Mouse (Mus musculus): Measurements from ENCODE around the gene Cdiptos.

Gene Cdiptos

DNA sequence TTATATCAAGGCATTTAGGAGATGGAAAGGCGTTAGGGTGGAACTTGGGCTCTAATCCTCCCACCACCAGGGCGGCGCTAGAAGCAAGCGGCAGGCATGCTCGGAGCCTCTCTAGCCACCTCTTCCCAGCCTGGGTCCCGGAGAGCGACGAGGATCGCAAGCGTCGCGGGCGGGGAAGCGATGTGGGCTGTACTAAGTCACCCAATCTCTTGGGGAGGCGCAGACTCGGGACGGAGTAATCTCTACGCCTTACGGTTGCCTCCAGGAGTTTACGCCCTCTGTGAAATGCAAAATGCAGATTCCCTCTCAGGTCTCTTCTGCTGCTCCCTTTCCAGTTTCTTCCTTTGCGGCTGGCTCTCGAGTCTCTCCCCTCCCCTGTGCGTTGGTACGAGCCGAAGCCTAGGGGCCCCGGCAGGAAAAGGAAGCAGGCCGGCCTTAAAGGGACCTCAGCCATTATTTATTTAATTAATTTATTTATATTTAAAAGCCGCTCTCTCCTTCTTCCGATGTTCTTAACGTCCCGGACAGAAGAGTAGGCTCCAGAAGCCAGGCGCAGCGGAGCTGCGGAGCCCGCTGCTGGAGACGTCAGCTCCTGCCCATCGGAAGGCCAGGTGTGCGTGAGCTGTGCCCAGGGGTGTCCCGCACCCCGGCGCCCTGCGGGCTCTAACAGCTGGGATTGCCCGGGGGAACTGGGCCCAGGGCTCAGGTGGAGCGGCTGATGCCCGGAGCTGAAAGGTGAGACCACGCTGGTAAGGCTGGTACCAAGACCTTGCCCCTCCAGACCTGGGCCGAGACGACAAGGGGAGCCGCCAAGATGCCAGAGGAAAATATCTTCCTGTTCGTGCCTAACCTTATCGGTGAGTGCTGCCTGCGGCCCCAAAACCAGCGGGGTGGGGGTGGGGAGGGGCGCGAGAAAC lies at the start of gene Cdiptos:
Gene Cdiptos, minus strand, starts transcription at position 149 of the 917 bp plus-strand sequence.
- peak; percentile 99 for DNase-seq (ENCODE audit: low read depth, low spot score)

DNA sequence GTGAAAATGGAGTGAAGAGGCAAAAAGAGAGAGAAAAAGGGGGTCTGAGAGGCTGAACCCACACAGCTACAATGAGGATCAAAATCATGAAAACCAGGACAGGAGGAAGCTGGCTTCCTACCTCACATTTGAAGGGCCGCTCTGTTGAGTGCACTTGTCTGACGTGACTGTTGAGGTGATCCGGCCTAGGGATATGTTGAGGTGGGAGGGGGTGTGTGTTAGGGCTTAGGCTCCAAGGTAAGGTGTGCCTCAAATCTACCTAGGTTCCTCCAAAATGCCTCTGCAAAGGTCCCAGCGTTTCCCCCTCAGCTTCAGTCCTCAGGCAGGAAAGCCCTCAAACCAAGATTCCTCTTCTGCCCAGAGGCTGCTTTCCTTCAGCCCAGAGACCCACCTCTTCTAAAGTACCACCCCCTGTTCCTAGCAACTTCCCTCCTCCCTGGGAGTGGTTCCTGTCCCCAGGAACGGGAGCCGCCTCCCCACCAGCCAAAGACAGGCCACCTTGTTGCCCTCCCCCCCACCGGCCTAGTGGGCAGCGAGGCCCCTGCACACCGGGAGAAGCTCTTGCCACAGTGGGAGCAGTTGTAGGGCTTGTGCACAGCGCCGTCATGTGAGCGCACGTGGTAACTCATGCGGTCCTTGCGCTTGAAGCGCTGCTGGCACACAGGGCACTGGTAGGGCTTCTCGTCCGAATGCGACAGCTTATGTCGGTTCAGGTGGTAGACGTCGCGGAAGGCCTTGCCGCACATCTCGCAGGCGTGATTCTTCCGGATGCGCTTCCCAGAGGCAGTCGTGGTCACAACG lies 49.1 kb upstream of the Cdiptos start:
- peak; percentile 86 for DNase-seq (ENCODE audit: low read depth, low spot score)

DNA sequence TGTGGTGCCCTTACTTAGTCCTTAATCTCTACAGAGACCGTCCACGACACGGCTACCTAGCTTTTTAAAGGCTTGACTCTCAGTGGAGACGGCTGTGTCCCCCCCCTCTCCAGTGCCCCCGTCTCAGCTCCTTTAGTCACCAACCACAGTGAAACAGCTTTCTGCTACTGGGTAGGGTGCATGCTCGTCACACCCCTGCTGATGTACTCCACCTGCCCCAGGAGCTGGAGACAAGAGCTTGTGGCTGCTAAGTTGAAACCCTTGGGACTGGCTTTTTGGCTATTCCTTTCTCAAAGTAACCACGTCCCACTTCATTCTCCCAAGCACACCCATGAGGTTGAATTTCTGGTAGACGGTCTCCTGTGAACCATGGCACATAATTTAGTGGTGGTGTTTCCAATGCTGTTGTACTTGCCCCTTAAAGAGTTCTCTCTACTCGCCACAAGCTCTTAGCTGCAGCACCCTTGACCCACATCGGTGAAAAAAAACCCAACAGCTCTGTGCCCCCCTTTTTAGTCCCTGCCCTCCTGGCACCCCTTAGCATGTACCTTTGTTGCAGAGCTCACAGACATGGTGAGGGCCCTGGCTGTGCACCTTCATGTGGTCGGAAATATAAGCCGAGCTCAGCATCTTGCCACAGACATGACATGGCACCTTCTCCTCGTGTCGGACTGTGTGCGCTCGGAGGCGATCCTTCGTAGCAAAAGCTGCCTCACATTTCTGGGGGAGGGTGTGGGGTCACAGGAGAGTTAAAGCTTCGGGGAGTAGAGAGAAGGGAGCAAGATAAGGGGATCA lies 48.2 kb upstream of the Cdiptos start:
- no peak for DNase-seq (ENCODE audit: low read depth, low spot score)

DNA sequence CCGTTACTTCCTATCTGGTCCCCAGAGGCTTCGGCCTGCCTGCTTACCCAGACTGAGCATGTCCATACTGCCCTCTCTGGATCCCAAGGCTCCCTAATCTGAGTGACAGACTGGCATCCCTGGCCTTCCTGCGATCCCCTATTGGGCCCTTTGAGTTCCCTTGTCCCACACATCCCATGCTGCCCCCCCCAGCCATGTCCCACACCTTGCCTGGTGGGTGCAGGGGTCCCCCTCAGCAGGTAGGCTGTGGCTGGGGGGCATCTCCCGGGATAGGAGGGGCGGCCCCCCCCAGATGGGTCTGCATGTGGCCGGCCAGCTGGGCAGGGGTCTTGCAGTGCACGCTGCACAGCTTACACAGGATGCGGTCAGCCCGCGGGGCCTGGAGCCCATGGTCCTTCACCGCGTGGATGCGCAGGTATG lies 47.4 kb upstream of the Cdiptos start:
- DNase-seq (ENCODE audit: low read depth, low spot score), result no peak

DNA sequence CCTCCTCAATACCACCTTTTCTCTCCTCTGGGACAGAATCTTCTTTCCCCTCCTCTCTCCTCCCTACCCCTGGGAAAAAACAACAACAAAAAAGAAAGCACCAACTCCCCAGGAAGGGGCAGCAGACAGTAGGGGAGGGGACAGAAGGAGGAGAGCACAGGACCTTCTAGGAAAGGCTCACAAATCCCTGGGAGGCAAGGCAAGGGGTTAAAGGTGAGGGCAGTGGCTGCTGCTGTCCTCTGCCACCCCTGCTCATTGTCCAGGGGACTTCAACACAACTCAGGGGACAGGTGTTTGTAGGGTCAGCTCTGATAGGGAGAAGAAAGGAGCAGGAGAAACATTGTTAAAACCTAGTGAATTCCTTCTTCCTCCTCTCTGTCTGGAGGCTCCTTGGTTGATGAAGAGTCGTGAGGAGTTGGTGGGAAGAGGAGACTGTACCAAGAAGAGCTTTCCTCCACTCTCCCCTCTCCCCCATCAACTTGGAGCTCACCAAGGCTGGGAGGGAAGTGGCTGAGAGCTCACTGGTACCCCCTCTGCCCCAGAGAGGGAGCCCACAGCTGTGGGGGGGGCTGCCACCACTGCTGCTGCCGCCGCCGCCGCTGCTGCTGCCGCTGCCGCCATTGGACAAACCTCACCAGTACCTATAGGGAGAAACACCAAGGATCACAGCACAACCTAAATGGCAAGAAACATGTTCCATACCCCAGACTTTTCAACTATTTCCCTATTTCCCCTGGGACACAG lies 46.8 kb upstream of the Cdiptos start:
- DNase-seq (ENCODE audit: low read depth, low spot score), result no peak

DNA sequence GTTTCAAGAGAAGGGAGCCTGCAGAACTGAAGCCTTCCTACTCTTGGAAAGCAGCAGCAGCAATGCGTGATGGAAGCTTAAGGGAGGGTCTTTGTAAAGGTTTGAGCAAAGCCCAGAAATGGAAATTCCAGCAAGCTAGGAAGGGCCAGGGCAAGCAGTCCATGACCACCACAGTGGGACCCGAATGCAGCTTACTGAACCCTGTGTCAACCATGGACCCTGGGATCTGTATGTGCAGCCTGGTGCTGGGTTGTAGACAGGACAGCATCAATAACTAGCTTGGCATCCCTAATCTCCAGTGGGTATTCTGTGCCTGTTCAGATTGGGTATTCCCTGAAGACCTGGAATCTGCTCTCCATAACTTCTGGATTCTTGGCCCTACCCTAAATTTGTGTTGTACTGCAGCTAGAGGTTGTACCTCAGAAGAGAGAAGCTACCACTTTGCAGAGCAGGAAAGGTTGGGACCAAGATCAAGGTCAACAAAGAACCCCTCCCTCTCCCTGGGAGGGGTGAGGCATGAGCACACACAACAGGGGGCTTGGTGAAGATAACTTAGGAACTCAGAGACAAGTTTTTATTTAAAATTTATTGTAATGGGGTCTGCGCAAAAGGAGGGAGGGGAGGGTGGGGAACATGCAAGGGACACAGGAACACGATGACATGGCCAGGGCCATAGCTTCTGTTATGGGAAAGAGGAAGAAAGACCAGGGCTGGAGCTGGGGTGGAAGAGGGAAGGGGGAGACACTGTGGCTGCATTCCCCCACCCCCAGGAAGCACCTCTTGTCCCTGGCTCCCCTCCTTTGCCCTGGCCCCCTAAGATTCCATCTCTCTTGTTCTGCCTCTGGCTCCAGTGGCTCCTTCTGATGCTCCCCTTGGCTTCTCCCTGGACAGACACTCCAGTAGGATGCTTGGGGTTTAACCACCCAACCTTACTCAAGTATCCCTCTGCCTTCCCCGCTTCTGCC lies 45.9 kb upstream of the Cdiptos start:
- DNase-seq (ENCODE audit: low read depth, low spot score), result peak; percentile 53

DNA sequence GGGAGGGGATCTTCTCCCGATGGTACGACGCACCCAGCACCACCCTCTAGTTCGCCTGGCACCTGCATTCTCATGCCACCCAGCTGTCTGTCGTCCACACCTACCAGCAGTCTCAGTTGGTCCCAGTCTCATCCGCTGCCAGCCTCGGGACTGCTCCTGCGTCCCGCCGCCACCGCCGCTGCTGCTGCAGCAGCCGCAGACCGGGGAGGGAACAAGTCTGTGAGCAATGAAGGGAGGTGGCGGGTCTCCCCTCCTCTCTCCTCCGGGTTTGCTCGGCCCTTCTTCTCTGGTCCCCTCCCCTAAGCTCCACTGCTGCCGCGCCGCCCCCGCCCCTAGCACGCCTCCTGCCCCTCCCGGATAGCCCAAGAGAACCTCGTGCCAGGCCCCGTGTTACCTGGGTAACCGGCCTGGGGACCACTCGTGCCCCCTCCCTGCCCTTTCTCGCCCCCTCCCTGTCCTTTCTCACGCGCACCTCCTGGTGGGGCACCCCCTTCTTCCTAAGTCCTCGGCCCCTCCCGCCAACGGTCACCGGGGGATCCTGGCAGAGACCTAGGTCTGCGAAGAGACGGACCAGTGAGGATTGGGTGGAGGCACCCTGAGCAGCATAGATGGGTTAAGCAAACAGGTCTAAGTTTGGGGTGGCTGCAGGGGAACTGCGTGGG lies 45.1 kb upstream of the Cdiptos start, which contains the start of the genes Gm42742 and Prrt2:
Gene Gm42742, minus strand, starts transcription at position 197 of the 662 bp plus-strand sequence.
Gene Prrt2, minus strand, starts transcription at position 311 of the 662 bp plus-strand sequence.
- peak; percentile 63 for DNase-seq (ENCODE audit: low read depth, low spot score)

DNA sequence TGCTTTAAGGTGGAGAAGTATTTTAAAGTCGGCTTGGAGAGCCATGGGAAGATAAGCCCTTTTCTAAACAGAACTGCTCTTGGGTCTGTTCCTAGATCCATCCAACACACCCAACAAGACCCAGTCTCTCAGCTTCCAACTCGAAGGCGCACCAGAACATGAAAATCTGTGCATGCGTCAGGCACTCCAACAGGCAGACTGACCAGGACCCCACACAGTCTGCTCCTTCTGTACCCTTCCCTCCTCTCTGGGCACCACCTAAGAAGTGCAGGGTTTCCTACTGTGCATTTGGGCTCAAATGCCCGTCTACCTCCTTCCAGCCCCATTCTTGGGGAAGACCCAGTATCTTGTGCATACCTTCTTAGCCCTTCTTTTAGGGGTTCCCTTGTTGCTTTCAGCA lies 44.6 kb upstream of the Cdiptos start:
- DNase-seq (ENCODE audit: low read depth, low spot score), result no peak

DNA sequence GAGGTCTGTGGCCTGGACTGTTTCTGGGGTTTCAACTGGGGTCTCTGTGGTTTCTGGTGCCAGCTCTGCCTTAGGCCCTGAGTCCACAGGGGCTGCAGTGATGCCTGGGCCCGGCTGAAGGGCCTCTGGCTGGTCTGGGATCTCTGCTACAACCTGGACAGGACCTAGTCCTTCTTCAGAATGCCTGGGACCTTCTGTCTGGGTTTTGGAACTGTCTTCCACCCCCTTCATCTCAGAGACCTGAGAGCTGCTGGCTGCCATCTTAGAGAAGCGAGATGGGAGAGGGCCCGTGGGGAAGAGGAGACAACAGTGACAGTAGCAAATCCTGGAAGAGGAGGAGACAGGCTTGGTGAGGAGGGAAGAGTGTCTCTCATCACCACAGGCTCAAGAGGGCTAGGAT lies 44.1 kb upstream of the Cdiptos start:
- DNase-seq (ENCODE audit: low read depth, low spot score), result no peak

DNA sequence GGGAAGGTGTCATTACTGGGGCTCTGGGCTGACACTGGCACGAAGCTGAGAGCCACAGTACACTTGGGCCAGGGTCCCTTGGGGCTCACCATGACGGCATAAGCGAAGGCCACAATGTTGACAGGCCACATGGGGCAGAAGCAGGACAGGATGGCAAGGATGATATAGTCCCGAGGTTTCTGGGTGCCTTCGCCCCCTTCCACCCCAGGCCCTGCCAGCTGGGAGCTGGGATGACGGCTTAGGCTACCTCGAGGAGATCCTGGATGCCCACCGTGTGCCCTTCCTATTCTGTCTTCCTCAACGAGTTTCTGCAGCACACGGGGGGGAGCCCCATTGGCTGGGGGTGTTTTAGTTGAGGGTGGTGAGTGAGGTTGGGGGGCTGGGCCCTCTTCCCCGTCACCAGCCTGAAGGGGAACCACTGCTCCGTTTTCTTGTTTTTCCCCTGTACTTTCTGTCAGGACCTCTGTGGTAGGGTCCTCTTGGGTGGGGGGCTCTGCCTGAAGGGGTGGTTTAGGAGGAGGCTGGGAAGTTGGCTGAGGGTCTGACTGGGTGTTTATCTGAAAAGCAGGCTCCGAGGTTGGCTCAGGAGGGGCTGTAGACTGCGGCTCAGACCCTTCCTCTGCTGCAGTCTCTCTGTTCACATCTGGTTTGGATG lies 43.5 kb upstream of the Cdiptos start:
- DNase-seq (ENCODE audit: low read depth, low spot score), result no peak

DNA sequence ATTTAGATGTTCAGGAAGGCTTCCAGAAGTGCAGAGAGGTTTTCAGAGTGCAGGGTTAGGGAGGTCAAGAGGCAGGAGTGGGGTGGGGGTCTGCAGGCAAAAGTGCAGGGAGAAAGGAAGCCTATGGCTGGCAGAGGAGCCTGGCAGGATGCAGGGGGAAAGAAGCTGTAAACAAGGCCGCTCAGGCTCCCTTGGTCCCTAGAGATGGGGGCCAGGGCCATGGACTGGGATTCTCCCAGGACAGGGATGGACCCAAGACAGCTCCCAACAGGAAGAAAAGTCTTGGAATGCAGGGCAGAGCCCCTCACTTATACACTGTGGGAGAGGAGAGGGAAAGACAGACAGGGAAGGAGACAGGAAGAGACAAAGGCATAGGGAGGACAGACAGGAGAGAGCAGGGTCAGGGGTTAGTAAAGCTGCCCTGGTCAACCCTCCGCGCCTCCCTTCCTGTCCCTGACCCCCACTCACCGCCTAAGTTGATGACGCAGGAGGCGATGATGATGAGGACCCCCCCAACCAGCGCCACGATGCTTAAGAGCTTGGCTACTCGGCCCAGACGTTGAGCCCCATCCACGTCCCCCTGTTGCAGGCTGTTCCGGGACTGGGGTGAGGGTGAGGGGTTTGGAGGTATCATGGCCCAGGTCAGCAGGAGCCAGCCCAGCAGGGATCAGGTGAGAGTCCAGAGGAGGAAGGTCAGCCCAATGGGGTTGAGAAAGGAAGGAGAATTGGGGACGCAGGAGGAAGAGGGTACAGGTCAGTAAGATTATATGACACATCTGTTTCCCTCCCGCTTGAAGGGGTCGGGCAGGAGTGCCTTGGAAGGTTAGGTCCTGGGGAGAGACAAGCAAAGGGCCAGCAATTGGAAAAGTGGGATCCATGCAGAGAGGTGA lies 42.8 kb upstream of the Cdiptos start:
- DNase-seq (ENCODE audit: low read depth, low spot score), result no peak

DNA sequence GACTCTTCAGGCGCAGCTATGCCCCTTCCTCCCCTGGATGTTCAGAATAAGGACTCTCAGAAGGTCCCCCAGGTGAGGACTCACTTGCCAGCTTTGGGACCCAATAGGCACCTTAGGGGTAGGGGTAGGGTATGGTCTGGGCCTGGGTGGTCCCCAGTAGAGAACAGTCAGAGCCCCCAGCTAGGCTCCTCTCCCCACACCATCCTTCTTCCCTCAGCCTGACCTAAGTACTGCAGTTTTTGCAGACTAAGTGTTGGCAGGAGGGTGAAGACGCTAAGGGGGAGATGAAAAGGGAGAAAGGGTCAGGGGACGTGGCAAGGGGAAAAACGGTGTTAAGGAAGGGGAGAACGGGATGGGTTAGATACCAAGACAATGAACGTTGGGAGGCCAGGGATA lies 42.0 kb upstream of the Cdiptos start:
- DNase-seq (ENCODE audit: low read depth, low spot score), result no peak

DNA sequence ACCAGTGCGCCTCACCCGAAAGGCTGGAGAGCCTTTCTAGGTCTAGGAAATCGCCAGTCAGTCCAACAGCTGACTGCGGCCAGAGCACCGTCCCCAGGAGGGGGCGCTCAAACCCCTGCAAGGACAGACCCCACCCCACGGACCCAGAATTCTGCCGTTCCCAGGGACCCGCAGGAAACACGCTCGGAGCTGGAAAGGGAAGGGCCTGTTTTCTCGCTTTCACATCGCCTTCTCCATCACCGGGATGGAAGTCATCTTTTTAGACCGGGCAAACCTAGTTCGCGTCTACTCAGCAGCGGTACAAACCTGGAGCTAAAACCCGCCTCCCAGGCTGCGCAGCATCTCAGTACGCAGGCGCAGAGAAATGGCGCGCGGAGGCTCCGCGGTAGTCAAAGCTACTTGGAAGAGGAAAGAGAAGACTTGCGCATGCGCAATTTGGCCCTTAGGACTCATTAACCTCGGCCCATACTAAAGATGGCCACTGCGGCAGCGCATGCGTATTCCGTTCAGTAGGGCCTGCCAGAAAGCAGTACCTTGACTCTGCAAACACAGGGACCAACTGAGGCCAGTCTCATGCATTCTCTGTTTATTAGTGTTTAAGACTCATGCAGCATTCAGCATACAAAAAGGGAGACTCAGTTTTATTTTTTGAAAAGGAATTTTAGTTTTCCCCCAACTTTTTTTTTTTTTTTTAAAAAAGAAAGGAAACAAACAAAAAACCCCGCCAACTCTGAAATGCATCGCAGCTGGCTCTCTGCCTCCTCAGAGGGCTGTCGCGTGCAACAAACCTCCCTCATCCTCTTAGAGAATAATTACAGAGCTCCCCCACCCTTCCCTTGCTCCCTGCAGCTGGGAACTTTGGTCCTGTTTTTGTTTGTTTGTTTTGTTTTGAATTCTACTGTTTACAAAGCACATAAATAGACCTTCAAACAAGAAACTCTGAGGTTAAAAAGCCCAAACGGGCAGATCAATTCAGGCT lies 41.4 kb upstream of the Cdiptos start, which contains the start of gene Pagr1a:
Gene Pagr1a, minus strand, starts transcription at position 382 of the 979 bp plus-strand sequence.
- peak; percentile 100 for DNase-seq (ENCODE audit: low read depth, low spot score)

DNA sequence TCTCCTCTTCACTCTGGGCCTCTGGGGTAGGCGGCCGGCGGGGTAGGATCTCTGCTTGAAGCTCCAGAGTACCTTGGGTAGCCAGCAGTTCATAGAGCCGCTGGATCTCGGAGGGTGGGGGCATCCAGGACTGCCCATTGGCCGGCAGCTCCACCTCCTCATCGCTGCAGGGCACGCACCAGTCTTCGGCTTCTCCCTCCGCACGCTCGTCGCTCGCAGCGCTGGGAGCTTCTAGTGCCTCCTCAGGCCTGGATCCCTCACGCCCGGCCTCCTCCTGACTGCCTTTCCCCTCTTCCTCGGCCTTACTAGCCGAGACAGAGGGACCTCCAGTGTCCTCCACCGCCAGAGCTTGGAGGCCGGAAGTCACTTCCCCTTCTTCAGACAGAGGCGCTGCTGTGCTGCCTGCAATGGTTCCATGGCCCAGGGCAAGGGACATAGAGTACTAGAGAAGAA lies 40.6 kb upstream of the Cdiptos start:
- DNase-seq (ENCODE audit: low read depth, low spot score), result peak; percentile 52

DNA sequence TGATC lies 40.4 kb upstream of the Cdiptos start, which contains the start of gene Pagr1b:
Gene Pagr1b, minus strand, starts transcription at position 4 of the 5 bp plus-strand sequence.
- no peak for DNase-seq (ENCODE audit: low read depth, low spot score)

DNA sequence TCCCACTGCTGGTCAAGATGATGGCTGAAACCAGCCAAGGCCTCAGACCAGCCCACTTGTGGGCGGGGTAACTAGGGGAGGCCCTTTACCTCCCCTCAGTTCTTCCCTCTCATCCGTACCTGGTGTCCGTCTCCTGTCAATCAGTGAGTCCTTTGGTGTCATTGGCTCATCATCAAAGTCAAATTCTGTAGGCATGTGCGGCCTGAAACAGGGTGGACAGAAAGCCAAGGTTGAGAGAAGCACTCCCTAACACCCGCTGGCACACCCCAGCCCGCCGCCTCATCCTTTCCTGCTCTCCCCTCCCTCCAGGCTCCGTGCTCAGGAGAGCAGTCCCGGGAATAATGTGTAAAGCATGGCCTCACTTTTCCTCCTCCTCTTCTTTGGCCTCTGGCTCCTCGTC lies 40.2 kb upstream of the Cdiptos start:
- DNase-seq (ENCODE audit: low read depth, low spot score), result peak; percentile 93

DNA sequence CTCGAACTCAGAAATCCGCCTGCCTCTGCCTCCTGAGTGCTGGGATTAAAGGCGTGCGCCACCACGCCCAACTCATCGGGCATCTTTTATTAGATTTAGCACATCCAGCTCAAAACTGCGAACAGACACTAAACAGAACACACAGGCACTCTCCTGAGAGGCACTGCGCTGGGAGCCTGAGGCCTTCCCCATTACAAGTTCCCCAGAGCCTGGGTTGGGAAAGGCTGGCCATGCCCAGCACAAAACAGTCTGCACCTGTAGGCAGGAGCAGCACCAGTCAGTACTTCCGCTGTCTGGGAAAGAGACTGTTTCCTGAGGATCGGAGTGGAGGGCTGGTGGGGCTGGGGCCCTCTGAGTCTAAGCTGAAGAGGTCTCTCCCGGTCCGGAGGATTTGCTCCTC lies 39.1 kb upstream of the Cdiptos start:
- DNase-seq (ENCODE audit: low read depth, low spot score), result no peak
